Mouse (Mus musculus): Measurements from ENCODE around the gene Itk. TPM values are rescaled to one million over a fixed set of nuclear protein-coding genes. Genes with fewer than 3 reads are reported as not detected.

Itk gene
- 0.05 and 0.15 TPM in 2 replicates for polyA plus RNA-seq (2012)

DNA sequence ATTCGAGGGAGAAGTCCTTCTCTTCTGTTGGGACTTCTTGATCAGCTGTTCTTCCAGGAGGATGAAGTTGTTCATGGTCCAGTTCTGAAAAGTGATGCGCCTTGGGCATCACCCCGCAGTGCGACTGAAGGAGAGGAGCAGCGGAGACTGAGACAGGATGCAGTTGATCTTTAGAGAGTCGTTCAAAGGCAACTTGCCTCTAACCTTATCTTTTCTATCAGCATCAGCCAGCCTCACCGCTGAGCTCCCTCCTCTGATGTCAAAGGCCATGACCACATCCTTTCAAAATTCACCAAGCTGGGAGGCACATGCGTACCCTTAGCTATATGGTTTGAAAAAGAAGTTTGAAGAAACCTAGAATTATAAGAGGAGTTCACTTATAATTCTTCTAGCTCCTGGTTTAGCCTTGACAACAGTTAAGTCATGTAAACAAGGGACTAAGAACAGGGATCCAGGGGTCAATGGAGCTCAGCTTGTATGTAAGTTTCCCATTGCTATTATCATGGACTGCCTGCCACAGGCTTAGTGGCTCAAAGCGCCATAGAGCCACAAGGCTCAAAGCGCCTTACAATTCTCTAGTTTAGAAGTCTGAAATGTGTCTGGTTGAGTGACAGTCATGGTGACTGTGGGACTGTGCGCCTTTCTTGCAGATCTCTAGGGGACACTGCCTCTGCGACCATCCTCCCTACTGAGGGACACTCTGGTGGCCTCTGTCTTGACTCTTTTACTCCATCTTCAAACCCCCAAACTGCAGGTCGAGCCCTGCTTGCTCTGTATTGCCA is at the start of gene Itk:
Gene Itk, minus strand, starts transcription at position 180 of the 782 bp plus-strand sequence.
- no peak for TF ChIP-seq GATA1 (IDR thresholded peaks at IDR 0.05; ENCODE audit: low read length)

DNA sequence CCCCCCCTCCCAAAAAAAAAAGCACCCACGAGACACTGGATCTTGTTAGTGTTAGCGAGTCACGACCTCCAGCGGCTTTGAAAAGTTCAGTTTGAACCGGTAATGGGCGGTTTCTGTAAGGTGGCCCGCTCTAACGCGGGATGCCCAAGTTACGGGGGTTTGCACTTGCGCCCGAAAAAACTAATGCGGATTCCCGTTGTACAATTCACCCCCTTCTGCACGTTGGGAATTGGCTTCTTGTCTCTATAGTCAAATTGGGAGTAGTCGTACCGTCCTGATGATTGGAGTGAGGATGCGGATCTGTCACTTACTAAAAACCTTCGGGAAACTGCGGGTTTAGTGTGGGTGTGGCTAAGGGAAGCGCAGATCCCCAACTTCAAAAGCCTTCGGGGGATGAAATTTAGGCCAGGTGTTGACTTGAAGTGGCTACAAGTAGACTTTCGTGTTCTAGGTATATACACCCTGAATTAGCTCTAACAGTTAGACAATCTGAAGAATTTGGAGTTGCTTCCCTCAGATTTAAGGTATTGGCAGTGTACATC is 48.2 kb upstream of the Itk start:
- no peak for TF ChIP-seq GATA1 (IDR thresholded peaks at IDR 0.05; ENCODE audit: low read length)

- no peak for TF ChIP-seq GATA1 (IDR thresholded peaks at IDR 0.05; ENCODE audit: low read length)
These were observed 47.6 kb upstream of the Itk start, which contains the start of gene Med7 for GRCm38 (mm10) chr11:46436760-46437458. Med7 (plus strand) TSS chr11:46436925.

DNA sequence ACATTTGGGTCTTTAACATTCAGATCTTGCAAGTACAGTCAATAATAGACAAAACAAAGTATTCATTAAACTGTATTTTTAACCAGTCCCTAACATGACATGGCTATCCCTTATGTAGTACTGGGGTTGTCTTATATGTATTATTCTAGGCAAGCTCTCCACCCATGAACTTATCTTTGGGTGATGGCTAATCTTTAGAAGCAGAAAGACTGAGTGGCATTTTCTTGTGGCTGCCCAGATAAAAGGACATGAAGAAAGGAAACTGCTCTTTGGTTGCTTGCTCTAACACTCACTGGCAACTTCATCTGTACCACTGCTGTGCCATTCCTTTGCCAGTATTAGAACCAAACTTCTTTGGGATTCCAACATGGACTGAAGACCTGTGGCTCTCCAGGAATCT is 46.0 kb upstream of the Itk start:
- TF ChIP-seq GATA1 (IDR thresholded peaks at IDR 0.05; ENCODE audit: low read length): no peak

GRCm38 (mm10) chr11:46431129-46431528 is 41.8 kb upstream of the Itk start:
- no peak for TF ChIP-seq GATA1 (IDR thresholded peaks at IDR 0.05; ENCODE audit: low read length)

- TF ChIP-seq GATA1 (IDR thresholded peaks at IDR 0.05; ENCODE audit: low read length): no peak
These were observed 40.8 kb upstream of the Itk start for GRCm38 (mm10) chr11:46430123-46430522.

DNA sequence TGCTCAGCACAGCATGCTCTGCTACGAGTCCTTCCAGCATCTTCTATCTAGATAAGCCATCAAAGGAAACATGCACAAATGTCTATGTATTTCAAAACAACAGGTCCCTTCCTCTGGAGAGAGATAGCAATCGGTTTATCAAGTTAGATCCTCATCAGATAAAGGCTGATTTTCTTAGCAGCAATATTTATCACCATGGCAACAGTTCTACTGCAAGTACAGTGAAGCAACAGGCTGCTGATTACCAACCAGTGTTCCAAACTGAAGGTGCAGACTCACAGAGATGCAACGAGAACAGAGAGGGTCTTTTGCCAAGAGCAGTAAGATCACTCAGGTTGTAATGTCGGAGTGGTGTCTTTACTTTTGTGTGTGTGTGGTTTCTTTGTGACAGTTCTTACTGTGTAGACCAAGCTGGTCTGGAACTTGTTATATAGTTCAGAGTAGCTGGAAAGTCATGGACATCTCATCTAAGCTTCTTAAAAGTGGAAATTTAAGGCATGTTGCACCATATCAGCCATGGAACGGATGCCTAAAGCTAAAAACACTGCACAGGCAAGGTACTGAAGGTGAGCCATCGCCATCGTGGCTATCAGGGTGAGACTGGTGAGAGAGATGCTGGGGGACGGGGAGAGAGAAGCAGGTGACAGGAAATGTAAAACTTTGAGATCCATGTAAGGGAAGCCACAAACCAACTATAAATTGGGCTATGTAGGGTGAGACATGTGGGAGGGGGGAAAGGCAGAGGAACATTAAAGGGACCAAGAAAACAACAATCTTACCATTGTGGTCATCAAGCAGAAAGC is 32.0 kb upstream of the Itk start:
- TF ChIP-seq GATA1 (IDR thresholded peaks at IDR 0.05; ENCODE audit: low read length): no peak

GRCm38 (mm10) chr11:46418860-46419259 is 29.5 kb upstream of the Itk start:
- TF ChIP-seq GATA1 (IDR thresholded peaks at IDR 0.05; ENCODE audit: low read length): no peak

- no peak for TF ChIP-seq GATA1 (IDR thresholded peaks at IDR 0.05; ENCODE audit: low read length)
These were observed 29.1 kb upstream of the Itk start for GRCm38 (mm10) chr11:46418438-46418837.

DNA sequence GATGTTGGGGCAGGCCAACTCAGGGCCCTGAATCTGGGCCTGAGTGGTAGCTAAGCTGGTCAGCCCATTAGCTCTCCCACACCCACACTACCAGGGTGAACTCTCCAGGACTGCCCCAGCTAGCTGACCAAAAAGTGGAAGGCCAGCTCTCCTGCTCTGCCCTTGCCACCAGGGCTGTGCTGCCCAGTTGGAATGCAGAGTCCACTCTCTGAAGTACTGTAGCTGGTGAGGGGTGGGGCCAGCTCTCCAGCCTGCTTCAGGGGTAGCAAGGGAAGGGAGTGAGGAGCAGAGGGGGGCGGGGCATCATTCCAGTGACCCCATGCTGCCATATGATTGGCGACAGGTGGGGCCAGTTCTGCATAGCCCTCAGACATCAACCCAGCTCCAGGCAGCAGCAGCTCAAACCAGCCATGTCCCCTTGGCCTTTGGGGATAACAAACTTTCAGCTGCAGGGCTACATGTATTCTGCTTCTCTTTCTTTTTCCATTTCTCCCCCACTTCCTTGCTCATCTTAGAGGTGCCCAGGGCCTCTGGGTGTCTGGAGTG is 20.8 kb upstream of the Itk start:
- no peak for TF ChIP-seq GATA1 (IDR thresholded peaks at IDR 0.05; ENCODE audit: low read length)

GRCm38 (mm10) chr11:46406721-46407120 is 17.4 kb upstream of the Itk start:
- no peak for TF ChIP-seq GATA1 (IDR thresholded peaks at IDR 0.05; ENCODE audit: low read length)

DNA sequence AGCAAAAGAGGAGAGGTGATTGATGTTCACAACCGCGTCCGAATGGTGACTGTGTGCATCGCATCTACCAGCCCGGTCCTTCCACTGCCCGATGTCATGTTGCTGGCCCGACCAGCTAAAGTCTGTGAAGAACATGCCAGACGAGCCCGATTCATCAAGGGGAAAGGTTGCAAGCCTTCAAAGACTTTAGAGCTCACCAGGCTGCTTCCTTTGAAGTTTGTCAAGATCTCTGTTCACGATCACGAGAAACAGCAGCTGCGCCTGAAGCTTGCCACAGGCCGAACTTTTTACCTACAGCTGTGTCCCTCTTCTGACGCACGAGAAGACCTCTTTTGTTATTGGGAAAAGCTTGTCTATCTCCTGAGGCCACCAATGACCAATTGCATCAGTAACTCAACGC is 15.7 kb upstream of the Itk start:
- TF ChIP-seq GATA1 (IDR thresholded peaks at IDR 0.05; ENCODE audit: low read length): no peak

DNA sequence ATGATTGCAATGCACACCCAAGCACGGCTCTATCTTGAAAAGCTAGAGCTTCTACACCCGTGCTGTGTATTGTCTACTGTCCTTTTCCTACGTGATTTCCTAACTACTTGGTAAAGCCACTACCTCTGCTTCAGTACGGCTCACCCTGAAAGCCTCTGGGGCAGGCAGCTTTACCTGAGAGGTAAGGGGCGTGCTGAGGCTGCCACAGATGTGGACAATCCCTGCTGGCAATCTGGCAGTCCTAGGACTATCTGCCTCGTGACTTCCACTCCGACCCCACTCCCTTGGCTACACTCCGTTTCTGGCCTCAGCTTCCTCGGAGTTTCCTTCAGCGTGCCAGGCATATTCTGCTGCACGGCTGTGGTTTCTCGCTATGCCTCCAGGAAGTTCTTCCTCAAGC is 12.2 kb upstream of the Itk start:
- no peak for TF ChIP-seq GATA1 (IDR thresholded peaks at IDR 0.05; ENCODE audit: low read length)

- no peak for TF ChIP-seq GATA1 (IDR thresholded peaks at IDR 0.05; ENCODE audit: low read length)
These were observed 9.6 kb upstream of the Itk start for GRCm38 (mm10) chr11:46398933-46399383.

- TF ChIP-seq GATA1 (IDR thresholded peaks at IDR 0.05; ENCODE audit: low read length): no peak
These were observed 9.2 kb upstream of the Itk start for GRCm38 (mm10) chr11:46398473-46398872.

All from G1E-ER4 (cell line).